Mouse (Mus musculus) naive thymus-derived CD4-positive, alpha-beta T cell, adult 2 months (primary cell): Measurements from ENCODE around the gene Pde4dip.
A peak's percentile ranks its signal among the peaks of the same experiment; 100 is the strongest.

ENCODE experiments used
- DNase-seq: peaks from one replicate; pipeline ENCODE4 v3.0.0-alpha.2; 2011; ENCODE audit warnings: low read depth

Gene Pde4dip

DNA sequence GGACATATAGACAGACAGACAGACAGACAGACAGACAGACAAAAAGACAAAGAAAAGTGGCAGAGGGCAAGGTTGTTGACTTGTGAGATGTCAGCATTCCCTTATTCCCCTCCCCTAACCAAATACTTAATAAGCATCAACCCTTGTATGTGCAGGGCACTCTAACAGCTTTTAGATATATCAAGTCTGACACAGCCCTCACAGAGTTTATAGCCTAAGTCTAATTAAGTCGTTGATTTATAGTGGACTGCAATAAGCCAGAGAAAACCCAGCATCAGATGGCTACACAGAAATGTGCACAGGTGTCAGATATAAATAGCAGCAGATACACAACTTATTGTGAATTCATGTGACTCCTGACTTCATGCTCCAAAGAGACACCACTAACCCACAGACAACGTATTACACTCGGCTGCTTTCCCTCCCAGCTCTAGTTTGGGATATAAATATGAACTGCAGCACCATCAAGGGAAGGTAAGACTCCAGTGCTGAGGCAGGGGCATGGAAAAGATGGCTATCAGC lies 87.3 kb downstream of the Pde4dip start:
- DNase-seq = no peak

DNA sequence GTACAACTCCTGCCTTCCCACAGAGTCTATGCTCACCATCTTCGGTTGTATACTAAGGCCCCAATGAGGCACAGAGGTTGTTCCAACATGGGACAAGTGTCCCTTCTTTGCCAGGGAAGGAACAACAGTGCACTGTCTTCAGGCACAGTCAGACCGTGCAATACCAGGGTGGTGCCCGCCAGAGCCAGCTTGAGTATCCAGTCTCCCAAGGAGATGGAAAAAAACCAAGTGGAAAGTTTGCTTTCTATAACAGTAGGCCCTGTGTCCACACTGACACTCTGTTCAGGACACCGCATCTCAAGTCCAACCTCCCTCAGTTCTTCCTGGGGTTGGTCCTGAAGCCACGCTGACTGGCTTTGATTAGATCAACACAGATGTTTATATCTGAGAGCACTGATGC lies 87.8 kb downstream of the Pde4dip start:
- DNase-seq = no peak

DNA sequence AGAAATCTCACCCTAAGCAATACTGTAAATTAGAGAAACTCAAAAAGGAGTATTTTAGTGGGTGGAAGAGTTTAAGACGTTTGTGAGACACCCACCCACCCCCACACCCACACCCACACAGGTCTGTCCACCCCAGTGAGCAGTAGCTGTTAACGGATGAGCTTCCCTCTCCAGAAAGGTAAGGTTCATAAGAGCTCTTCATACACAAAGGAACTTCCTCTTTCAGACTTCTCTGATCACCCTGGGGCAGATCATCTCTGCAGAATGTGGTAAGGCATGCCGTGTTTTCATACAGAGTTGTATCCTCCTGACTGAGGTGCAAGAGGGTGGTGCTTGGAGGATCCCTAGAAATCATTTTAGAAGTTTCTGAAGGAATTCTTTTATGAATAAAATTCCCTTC lies 88.5 kb downstream of the Pde4dip start:
- DNase-seq = peak; percentile 5

DNA sequence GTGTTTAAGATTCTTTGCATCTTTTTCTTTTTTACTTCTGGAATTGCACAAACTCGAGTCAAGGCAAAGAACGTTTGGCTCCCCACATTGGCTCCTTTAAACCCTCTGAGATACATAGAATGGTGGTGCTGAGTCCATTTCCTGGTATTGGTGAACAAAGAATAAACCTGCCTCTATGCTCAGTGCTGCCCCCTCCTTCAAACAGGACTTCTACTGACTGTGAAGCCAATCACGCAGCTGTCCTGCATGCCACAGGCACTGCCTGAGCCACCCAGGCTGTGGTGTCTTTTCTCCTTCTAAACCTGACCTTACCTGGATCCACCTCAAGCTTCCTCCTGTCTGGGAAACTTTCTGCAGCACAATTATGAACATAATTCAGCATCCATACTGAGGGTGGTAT lies 89.2 kb downstream of the Pde4dip start:
- peak; percentile 13 for DNase-seq

DNA sequence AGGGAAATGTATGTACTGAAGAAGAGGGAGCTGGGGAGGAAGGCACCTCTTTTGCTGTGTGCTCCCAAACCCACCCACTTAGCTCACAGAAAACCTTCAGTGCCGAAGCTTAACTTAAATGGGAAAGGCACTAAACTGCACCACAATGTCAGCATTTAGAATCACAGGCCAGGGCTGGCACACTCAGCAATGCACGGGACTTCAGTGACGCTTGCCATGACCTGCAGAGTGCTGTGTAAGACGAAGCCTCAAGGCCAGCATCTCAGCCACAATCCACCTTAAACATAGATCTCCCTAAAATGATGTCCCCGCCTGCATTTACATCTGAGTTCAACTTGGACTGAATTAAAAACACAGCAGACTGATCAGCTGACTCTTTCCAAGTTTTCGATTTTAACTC lies 91.1 kb downstream of the Pde4dip start:
- DNase-seq = no peak

DNA sequence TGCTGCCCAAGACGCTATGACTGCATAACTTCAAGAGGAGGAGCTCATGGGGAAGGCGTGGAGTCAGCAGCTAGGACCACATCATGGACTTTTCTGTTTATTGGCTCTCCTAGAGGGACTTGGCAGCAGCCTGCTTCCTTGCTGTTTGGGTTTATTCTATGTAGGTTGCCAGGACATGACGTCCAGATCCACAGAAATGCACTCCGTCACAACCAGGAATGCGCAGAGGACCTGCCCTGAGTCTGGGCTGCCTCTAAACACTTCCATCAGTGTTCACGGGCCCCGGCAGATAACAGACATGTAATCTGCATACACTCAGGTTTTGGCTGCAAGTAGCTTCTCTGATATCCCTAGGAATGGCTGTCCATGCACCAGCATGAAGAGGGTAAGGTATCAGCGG lies 94.5 kb downstream of the Pde4dip start:
- DNase-seq = no peak

DNA sequence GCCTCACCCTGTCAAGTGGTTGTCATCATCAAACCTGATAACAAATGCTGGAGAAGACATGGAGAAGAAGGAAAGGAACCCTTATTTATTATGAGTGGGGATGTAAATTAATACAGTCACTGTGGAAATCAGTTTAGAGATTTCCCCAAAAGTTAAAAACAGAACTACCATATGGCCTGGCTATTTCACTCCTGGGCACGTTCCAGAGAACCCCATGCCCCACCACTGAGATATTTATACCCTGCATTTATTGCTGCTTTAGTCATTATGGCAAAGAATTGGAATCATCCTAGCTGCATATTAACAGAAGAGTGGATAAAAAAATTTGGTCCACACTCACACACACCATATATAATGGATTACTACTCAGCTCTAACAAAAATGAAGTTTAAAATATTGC lies 98.4 kb downstream of the Pde4dip start:
- no peak for DNase-seq

DNA sequence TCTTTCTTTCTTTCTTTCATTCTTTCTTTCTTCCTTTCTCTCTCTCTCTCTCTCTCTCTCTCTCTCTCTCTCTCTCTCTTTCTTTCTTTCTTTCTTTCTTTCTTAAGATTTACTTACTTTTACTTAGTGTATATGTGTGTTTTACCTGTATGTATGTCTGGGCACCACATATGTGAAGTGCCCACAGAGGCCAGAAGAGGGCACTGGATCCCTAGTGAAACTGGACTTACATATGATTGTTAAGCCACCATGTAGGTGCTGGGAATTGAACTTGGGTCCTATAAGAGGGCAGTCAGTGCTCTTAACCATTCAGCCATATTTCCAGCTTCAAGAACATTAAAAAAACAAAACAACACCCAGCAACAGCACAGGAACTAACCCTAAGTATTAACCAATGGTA lies 99.2 kb downstream of the Pde4dip start:
- DNase-seq = no peak

DNA sequence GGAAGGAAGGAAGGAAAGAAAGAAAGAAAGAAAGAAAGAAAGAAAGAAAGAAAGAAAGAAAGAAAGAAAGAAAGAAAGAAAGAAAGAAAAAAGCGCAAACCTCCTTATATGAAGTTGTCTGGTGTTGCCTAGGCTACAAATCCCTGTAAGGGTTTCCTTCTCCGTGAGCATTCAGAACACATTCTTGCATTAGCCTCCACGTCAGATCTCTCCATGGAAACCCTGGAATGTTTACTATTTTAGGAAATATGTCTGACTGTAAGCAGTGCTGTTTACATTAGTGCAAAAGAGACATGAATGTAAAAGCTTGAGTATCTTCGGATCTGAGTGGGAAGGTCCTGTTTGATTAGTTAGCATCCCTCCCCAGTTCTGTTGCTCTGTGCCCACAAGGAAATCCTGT lies 112.3 kb downstream of the Pde4dip start:
- no peak for DNase-seq

DNA sequence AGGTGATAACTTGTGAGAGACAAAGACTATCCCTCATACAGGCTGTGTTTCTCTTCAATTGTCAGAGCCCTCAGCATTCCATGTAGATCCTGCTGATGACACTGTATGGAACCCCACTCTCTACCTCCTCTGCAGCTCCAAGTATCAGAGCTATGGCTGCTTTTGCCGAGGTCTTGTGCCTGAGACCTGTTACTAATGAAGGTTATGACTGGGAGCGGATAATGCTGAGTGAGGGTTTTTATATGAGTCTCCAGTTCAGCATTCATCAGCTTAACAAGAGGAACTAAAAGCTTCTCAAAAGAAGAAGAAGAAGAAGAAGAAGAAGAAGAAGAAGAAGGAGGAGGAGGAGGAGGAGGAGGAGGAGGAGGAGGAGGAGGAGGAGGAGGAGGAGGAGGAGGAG lies 112.8 kb downstream of the Pde4dip start:
- DNase-seq = no peak

DNA sequence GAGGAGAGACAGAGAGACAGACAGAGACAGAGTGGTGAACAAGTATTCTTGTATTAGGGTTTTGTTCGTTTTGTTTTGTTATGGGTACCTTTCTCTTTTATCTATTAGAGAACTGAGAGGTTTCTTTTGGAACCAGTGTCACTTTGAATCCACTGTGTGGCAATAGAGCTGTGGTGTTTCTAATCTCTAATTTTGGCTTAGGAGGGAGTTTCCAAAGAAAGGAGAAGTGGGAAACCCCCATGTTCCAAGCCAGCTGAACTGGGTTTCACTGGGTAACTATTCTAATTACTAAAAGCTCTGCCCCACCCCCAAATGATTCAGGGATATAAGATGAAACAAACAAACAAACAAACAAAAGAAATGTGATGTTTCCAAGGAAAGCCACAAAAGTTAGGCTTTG lies 113.6 kb downstream of the Pde4dip start:
- DNase-seq = no peak

DNA sequence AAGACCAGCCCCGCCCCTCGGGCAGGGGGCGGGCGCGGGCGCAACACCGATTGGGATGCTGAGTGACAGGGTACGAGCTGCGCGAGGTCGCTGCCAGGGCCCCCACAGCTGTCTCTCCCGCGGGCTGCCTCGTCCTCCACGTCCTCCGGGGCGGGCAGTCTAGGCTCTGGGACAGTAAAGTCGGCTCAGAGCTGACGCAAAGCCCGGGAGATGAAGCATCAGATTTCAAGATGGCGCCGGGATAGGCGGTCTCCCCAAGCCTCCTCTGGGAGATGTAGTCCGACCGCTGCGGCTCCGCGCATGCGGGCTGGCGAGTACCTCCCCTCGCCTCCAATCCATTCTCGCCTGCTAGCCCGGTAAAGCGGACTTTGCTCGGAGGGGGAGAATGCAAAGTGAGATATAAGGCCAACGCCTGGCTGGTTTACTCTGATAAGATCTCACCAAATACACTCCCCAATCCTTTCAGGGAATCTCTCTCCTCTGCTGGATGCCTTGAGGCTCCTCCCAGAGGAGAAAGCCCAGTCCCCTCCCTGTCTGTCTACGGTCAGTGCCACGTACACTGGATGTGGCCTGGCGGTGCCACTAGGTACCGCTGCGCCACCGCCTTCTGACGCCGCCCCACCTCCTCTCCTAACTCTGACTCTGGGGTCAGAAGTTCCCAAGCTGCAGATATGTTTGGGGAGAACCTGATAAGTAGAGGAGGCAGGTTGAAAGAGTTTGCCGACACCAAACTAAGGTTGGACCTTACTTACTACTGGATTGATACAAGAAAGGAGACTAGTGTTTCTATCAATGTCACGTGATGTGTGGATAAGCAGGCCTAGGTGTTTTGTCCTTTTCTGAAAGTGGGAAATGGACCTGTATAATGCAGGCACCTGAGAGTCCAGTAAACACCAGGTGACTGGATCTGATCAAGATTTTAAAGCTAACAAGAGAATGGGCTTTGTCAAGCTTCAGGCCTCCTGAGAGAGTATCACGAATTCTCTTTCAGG lies 120.4 kb downstream of the Pde4dip start:
- peak; percentile 93 for DNase-seq

DNA sequence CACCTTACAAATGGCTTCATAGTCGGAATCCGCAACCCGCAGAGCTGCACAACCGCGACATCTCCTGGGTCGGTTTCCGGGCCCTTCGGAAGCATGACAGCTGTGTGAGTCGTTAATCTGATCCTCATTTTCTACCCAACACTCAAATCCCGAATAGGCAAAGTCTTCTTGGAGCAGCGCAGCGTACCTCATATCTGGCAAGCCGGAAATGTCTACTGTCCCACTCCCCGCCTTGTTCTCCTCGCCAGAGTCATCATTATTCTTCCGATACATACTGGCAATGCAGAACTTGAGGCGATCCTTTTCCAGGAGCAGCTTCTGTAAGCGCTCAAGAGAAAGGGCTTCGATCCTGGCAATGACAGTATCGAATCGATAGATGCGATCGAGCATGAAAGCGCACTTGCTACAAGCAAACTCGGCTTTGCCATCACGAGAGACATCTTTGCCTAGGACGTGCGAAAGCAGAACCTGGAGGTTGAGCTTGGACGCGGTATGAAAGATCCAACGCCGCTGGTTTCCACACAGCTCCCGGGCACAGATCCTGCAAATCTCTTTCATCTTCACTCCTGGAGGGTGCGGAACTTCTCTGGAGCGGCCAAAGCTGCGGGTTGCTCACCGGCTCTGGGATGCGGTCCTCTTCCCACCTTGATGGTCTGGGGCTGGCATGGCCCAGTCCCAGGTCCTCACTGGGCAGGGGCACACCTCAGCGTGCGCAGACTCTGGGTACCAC lies 121.3 kb downstream of the Pde4dip start:
- DNase-seq = peak; percentile 43

DNA sequence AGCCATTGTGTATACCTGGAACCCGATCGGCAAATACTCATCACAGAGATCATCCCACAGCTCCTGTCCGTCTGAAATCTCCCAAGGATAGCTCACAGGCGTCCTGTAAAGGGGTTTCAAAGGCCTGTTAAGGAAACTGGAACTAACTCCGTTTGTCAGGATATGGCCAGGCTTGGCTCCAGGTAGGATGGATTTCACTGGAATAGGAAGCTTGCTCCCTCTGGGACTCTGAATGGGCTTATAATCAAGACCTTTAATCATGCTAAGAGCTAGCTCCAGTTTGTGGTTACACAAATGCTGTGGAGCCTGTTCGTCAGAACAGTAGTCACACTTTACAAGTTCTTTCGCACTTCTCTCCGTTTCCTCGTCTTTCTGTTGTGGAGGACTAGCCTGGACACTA lies 122.0 kb downstream of the Pde4dip start:
- peak; percentile 18 for DNase-seq

DNA sequence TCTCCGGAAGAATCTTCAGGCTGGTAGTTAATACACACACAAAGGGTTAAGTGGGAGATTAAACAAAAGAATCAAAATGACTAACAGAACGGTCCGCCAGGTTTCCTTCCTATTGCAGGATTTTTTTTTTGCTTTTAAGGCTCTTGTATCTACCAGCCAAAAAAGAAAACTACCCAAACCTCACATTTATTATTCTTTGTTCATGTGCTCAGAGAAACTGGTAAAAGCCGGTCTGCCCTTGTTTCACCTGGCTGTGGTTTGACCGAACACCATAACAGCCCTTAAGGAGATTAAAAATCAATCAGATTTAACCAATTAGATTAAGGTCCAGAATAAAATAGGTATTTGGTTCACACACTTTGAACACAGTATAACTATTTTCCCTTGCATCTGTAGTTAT lies 124.4 kb downstream of the Pde4dip start:
- no peak for DNase-seq

DNA sequence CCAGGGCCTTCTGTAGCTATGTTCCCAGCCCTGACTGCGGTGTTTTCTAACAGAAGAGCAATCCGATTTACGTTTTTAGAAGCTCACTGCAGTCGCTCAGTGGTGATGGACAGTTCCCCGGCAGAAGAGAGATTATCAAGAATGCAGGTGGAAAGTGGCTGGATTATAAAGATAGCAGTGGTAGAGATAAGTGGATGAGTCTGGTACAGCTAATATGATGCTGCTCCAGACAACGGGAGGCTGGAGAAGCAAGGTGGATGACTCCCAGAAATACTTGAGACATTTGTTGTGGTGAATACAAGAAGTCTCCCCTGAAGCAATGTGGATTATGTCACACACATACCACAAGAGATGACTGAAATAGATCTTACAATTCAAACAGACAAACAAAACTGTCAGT lies 126.6 kb downstream of the Pde4dip start:
- DNase-seq = no peak

DNA sequence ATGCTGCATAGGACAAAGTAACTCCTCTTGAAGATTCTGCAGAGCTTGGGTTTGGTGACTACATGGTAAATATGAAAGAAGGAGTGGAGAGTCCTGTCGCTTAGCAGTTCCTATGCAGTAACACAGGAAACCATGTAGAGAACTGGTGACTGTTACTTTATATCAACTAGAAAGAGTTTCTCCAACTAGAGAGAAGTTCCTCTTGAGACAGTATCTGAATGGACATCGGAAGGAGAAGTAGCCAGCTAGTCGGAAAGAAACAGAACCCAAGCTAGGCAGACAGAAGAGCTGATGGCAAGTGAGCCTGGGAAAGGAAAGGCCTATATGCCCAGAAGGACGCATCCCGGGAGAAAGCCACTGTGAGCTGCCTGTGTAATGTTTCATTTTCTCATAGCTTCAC lies 127.3 kb downstream of the Pde4dip start:
- DNase-seq = no peak

DNA sequence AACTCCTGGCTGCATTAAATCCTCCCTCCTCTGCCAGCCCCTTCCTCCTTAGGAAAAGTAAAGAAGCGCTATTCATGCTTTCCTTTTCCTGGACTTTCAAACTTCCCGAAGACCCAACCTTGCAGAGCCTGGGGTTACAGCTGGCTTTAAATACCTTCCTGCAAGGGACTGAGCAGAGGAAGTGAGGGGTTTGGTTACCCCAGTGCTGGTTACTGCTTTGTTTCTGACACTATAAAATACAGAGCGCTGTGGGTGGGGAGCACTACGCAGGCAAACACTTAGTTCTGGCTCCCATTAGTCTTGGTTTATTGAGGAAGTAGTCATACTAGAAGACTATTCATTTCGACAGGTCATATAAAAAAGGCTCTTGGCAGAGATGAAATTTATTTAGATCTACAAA lies 128.7 kb downstream of the Pde4dip start:
- DNase-seq = no peak

DNA sequence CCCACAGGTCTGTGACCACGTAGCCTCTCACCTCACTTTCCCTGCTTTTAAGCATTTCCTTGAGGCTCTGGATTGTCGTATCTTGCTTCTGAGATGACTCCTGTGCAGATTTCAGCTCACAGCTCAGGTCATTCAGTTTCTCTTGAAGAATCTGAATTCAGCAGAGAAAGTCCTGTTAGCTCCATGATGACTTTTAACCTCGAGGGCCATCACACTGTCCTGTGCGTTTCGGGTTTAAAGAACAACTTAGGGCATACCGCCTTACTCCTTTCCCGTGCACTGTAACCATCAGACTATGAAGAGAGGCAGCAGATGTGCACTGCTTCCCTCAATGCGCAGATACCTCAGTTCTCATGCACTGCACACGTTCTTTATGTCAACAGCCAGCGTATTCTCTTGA lies 131.0 kb downstream of the Pde4dip start:
- no peak for DNase-seq

DNA sequence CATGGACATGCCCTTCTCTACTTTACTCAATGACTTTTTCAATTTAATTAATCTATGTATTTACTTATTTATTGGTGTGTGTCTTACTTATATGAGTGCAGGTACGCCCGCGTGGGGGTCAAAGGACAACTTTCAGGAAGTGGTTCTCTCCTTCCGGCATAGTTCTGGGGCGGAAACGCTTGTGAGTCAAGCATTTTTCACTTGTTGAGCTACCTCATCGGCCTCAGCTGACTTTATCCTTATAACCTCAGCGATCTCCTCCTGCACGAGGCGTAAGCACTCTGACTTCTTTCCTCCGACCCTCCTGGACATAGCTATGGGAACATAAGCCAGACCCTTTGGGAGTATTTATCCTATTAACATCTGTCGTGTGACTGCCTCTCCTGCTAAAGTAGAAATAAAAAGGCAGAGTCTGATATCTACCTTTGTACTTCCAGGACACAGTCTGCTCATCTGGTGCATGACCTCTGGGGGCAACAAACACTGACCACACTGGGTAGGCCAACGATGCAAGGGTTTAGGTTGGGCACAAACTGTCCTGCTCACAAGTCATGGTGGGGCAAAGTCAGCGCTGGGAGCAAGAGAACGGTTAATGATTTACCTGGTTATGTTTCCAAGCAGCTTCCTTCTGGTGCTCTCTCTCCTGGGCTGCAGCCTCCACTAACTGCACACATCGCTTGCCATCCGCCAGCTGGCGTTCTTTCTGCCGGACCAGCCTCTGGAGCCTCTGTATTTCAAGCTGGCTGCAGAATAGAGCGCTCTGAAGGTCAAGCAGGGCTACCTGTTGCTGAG lies 132.0 kb downstream of the Pde4dip start:
- DNase-seq = no peak

DNA sequence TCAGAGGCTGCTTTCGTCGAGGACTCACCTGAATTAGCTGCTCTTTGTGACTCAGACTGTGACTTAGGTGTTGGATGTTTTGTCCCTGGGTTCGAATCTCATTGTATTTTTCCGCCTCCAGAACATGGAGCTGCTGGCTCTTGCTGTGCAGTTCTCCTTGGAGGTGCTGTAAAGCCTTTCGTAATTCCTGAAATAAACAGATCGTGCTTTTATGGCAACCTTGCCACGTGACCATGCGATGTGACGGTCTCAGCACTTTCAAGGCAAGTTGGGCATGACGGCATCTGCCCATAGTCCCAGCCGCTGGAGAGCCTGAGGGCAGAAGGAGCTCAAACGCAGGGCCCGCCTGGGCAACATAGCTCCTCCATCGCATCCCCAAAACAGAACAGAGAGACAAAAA lies 133.1 kb downstream of the Pde4dip start:
- no peak for DNase-seq

DNA sequence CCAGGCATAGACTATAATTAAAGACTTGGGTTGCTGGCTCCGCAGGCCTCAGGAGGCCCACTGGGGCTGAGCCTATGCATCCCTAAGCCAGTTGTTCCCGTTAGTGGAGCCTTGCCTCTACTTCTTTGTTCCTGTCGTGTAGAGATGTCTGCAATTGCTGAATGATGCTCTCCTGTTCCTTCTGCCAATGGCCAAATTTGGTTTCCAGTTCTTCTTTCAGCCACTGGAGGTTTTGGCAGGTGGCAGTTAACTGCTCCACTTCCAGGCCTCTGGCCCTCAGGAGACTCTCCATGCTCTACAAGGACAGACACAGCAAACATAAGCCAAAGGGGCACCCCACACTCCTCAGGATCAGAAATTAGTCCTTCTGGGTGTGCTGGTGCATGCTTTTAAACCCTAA lies 135.6 kb downstream of the Pde4dip start:
- no peak for DNase-seq
